Mouse (Mus musculus) intestine, embryonic 14.5 days (tissue): ENCODE data around the gene Arrb1. TPM values are rescaled to one million over a fixed set of nuclear protein-coding genes. Genes with fewer than 3 reads are reported as not detected.
A peak's percentile ranks its signal among the peaks of the same experiment; 100 is the strongest.

ENCODE experiments used
- ATAC-seq: fragments of 200-750 bp; cut with Nextera tagmentation; replicated peaks from 2 replicates; pipeline ENCODE4 v1.8.0; 2017; ENCODE audit warnings: low read depth, moderate number of reproducible peaks, moderate TSS enrichment, moderate library complexity; ENCODE audit not compliant: low FRiP score, low TSS enrichment
- DNase-seq: peaks from one replicate; pipeline ENCODE4 v3.0.0-alpha.2; 2018; ENCODE audit warnings: low spot score
- H3K27ac ChIP-seq: fragments of 300-500 bp; sonication (generic); 2 replicates; pipeline ENCODE4 v1.5.1; 2014; ENCODE audit warnings: low read depth, mild to moderate bottlenecking, control low read depth
- H3K27me3 ChIP-seq: fragments of 300-500 bp; sonication (generic); replicated peaks from 2 replicates; pipeline ENCODE4 v1.6.1; 2014; ENCODE audit warnings: low read length, control low read depth; ENCODE audit not compliant: control insufficient read depth, insufficient read depth
- H3K36me3 ChIP-seq: fragments of 300-500 bp; sonication (generic); 2 replicates; pipeline ENCODE4 v1.6.1; 2014; ENCODE audit warnings: low read length, control low read depth; ENCODE audit not compliant: control insufficient read depth, insufficient read depth
- H3K4me1 ChIP-seq: fragments of 300-500 bp; sonication (generic); replicated peaks from 2 replicates; pipeline ENCODE4 v1.6.1; 2014; ENCODE audit warnings: low read length, control low read depth, mixed read lengths; ENCODE audit not compliant: control insufficient read depth, insufficient read depth
- H3K4me2 ChIP-seq: fragments of 300-500 bp; sonication (generic); 2 replicates; pipeline ENCODE4 v1.6.1; 2014; ENCODE audit warnings: low read length
- H3K4me3 ChIP-seq: fragments of 300-500 bp; sonication (generic); 2 replicates; pipeline ENCODE4 v1.5.1; 2014; ENCODE audit warnings: low read depth, low read length, control low read depth, mixed read lengths
- H3K9ac ChIP-seq: fragments of 300-500 bp; sonication (generic); 2 replicates; pipeline ENCODE4 v1.6.1; 2014; ENCODE audit warnings: mild to moderate bottlenecking, low read length
- H3K9me3 ChIP-seq: fragments of 300-500 bp; sonication (generic); 2 replicates; pipeline ENCODE4 v1.6.1; 2016; ENCODE audit warnings: low read length, control low read depth; ENCODE audit not compliant: control insufficient read depth
- WGBS: fragments of 180-500 bp; shearing (Covaris S2); extraction: QIAGEN DNeasy Blood & Tissue Kit; methylation state at CpG from one replicate; pipeline ENCODE4 v1.1.7; 2014; 5-methylcytosine and 5-hydroxymethylcytosine counted together
- microRNA counts: library from miRNA; unstranded; fragments of <30 nt; microRNA quantifications from one replicate; lab custom pipeline; 2016
- microRNA-seq: library from miRNA; unstranded; fragments of <30 nt; microRNA quantifications from one replicate; pipeline ENCODE4, GENCODE M21; 2016
- polyA plus RNA-seq: library from polyadenylated mRNA; unstranded; fragments of >200 nt; fragmentation: Nextera tagmentation; extraction: Ambion mirVana; gene quantifications from 2 replicates; pipeline ENCODE4 v1.2.1, GENCODE M21; 2014

Arrb1 gene
- polyA plus RNA-seq, 1 experiment from 2014 or later = 5.3 TPM

- Histone ChIP-seq H3K4me3 (no peak overlapping the region), H3K4me2 (no peak overlapping the region), H3K36me3 (no peaks in the 10 kb centered on the region), H3K27ac (no peak overlapping the region), H3K4me1 (no peaks in the 10 kb centered on the region), H3K9me3 (no peaks in the 10 kb centered on the region), H3K27me3 (no peaks in the 10 kb centered on the region), H3K9ac (no peak overlapping the region)
- ATAC-seq = no peak
- 30% methylated on average over 3 of the region's 3 CpGs for WGBS
- no peak for DNase-seq
Measured at GRCm38 (mm10) chr7:99642078-99642477, 106.8 kb downstream of the Arrb1 start.

GRCm38 (mm10) chr7:99644701-99645100 is 109.4 kb downstream of the Arrb1 start:
- Histone ChIP-seq H3K36me3 (no peaks in the 10 kb centered on the region), H3K4me2 (no peak overlapping the region), H3K9me3 (no peaks in the 10 kb centered on the region), H3K9ac (no peak overlapping the region), H3K27me3 (no peaks in the 10 kb centered on the region), H3K4me3 (no peak overlapping the region), H3K27ac (no peak overlapping the region), H3K4me1 (no peaks in the 10 kb centered on the region)
- ATAC-seq (no peak), DNase-seq (no peak)
- WGBS = 71% methylated on average over 7 of the region's 7 CpGs

- 3% methylated on average over 6 of the region's 6 CpGs for WGBS
- H3K4me2 ChIP-seq = no peak overlapping the region
- no peak overlapping the region for H3K27ac ChIP-seq
- H3K27me3 ChIP-seq = no peaks in the 10 kb centered on the region
- no peaks in the 10 kb centered on the region for H3K9me3 ChIP-seq
- H3K9ac ChIP-seq = no peak overlapping the region
- DNase-seq = peak; percentile 92
- no peaks in the 10 kb centered on the region for H3K36me3 ChIP-seq
- no peaks in the 10 kb centered on the region for H3K4me1 ChIP-seq
- no peak for ATAC-seq
- H3K4me3 ChIP-seq = no peak overlapping the region
Measured at GRCm38 (mm10) chr7:99648623-99649022, 113.4 kb downstream of the Arrb1 start.

GRCm38 (mm10) chr7:99649585-99649984 is 114.3 kb downstream of the Arrb1 start:
- Histone ChIP-seq H3K36me3 (no peaks in the 10 kb centered on the region), H3K27ac (no peak overlapping the region), H3K4me2 (no peak overlapping the region), H3K9me3 (no peaks in the 10 kb centered on the region), H3K4me1 (no peaks in the 10 kb centered on the region), H3K27me3 (no peaks in the 10 kb centered on the region), H3K4me3 (no peak overlapping the region), H3K9ac (no peak overlapping the region)
- DNase-seq (no peak), ATAC-seq (no peak)
- 68% methylated on average over 4 of the region's 4 CpGs for WGBS

GRCm38 (mm10) chr7:99654244-99654643 is 119.0 kb downstream of the Arrb1 start:
- Histone ChIP-seq H3K27me3 (no peaks in the 10 kb centered on the region), H3K4me1 (no peaks in the 10 kb centered on the region), H3K36me3 (no peaks in the 10 kb centered on the region), H3K4me3 (no peak overlapping the region), H3K9ac (no peak overlapping the region), H3K4me2 (no peak overlapping the region), H3K27ac (no peak overlapping the region), H3K9me3 (no peaks in the 10 kb centered on the region)
- DNase-seq (no peak), ATAC-seq (no peak)
- 73% methylated on average over 11 of the region's 11 CpGs for WGBS

MicroRNAs within 50 kb of the gene (microRNA counts, 519-probe panel; counts per million panel counts)
- 2,971 counts per million, percentile 34 among the panel's probes with 10 or more counts for microRNA mmu-miR-326 (lab: Ali Mortazavi, UCI)

Small RNA genes within 50 kb of the gene (microRNA-seq; reads per million reads assigned to microRNA genes)
- gene Mir326 = 41.6 reads per million, percentile 52 among the genes with 10 or more reads in this experiment

Other genes with a start within 250 kb of the Arrb1 start
- gene Serpinh1, start 182.2 kb upstream of the Arrb1 start, polyA plus RNA-seq = 417 and 502 TPM in 2 replicates
- 18.6 and 23.4 TPM in 2 replicates for gene Gdpd5, start 154.1 kb upstream of the Arrb1 start, polyA plus RNA-seq
- 0.59 and 1.0 TPM in 2 replicates for gene Klhl35, start 69.5 kb upstream of the Arrb1 start, polyA plus RNA-seq
- 963 and 1,042 TPM in 2 replicates for gene Rps3, start 51.7 kb upstream of the Arrb1 start, polyA plus RNA-seq
- 1.3 and 1.7 TPM in 2 replicates for gene Tpbgl, start 91.6 kb downstream of the Arrb1 start, polyA plus RNA-seq
- gene Slco2b1, start 175.9 kb downstream of the Arrb1 start, polyA plus RNA-seq = 2.2 and 2.3 TPM in 2 replicates
- gene Olfr520, start 194.8 kb downstream of the Arrb1 start, polyA plus RNA-seq = not detected in 2 replicates
- gene Olfr521, start 228.0 kb downstream of the Arrb1 start, polyA plus RNA-seq = not detected in 2 replicates